6 mouse cellular contexts compared by ENCODE assay signal in genomic region chr4:145594798-145595197, GRCm38 (mm10). TPM values are rescaled to one million over a fixed set of nuclear protein-coding genes. Genes with fewer than 3 reads are reported as not detected.
DNase-seq lines count a peak whose midpoint lies in the region; ATAC-seq and TF ChIP-seq lines count a peak whose summit lies in the region.
"Not testable (repeated sequence)": the region's sequence is repeated elsewhere in the genome, so short reads cannot be mapped to it uniquely, and the experiment has no call there.

No protein-coding gene starts in this region.

- H3K9me3 ChIP-seq in heart, embryonic 16.5 days (replicated peaks; ENCODE audit: control insufficient read depth, low read length); liver, embryonic 14.5 days (ENCODE audit: control insufficient read depth, low read length); neural tube, embryonic 12.5 days: not testable (repeated sequence)

- H3K9ac ChIP-seq in heart, embryonic 16.5 days (ENCODE audit: low read length); liver, embryonic 14.5 days (replicated peaks); neural tube, embryonic 12.5 days: not testable (repeated sequence)

- WGBS in heart, embryonic 16.5 days, result 84% methylated on average over 3 of the region's 4 CpGs
- WGBS in liver, embryonic 14.5 days (ENCODE audit: insufficient replicate concordance), result 70% methylated on average over 3 of the region's 4 CpGs
- WGBS in neural tube, embryonic 12.5 days, result 81% methylated on average over 4 of the region's 4 CpGs

- not testable (repeated sequence) for H3K36me3 ChIP-seq in heart, embryonic 16.5 days (ENCODE audit: control insufficient read depth, insufficient read depth); liver, embryonic 14.5 days (replicated peaks; ENCODE audit: control insufficient read depth, insufficient read depth, low read depth); neural tube, embryonic 12.5 days

- peak; percentile 92 for DNase-seq in heart, adult 11 months
- not testable (repeated sequence) for DNase-seq in liver, embryonic 14.5 days (ENCODE audit: low read depth in 3 of 3, low spot score in 3 of 3)

- not testable (repeated sequence) for H3K27ac ChIP-seq in heart, embryonic 16.5 days (ENCODE audit: low read length); liver, embryonic 14.5 days; neural tube, embryonic 12.5 days

- not testable (repeated sequence) for H3K4me1 ChIP-seq in heart, embryonic 16.5 days (ENCODE audit: control insufficient read depth, insufficient read depth, low read length); liver, embryonic 14.5 days (replicated peaks; ENCODE audit: control insufficient read depth in 2 of 2, insufficient read depth in 2 of 2, low read length in 1 of 2); neural tube, embryonic 12.5 days

- peak; percentile 14 for ATAC-seq in activated CD4-positive, CD25-positive, alpha-beta regulatory T cell, adult 4 months
- ATAC-seq in heart, embryonic 16.5 days (replicated peaks; ENCODE audit: extremely low read depth, insufficient read depth, low FRiP score), result peak; percentile 32
- peak; percentile 16 for ATAC-seq in inflammation-experienced regulatory T-cells, adult 6 months
- ATAC-seq in liver, embryonic 14.5 days (ENCODE audit: insufficient read depth), result 0 out of 2 replicates have a peak, but pooled peaks have one; percentile 37
- peak; percentile 29; the same call in 1 of the 2 replicates for ATAC-seq in neural tube, embryonic 12.5 days (ENCODE audit: low FRiP score, low read depth)

- H3K4me3 ChIP-seq in heart, embryonic 16.5 days (ENCODE audit: low read length); liver, embryonic 14.5 days (ENCODE audit: insufficient read depth in 1 of 2, low read depth in 2 of 2, low read length in 2 of 2); neural tube, embryonic 12.5 days: not testable (repeated sequence)

- not testable (repeated sequence) for H3K4me2 ChIP-seq in heart, embryonic 16.5 days (ENCODE audit: low read depth, low read length); liver, embryonic 14.5 days (ENCODE audit: low read depth); neural tube, embryonic 12.5 days (replicated peaks)

- not testable (repeated sequence) for H3K27me3 ChIP-seq in heart, embryonic 16.5 days (ENCODE audit: control insufficient read depth, insufficient read depth, low read length); liver, embryonic 14.5 days (ENCODE audit: control insufficient read depth, insufficient read depth, low read length); neural tube, embryonic 12.5 days (replicated peaks)

- TF ChIP-seq EP300 in liver, embryonic 14.5 days (IDR thresholded peaks at IDR 0.05; ENCODE audit: low read depth), result not testable (repeated sequence)

- TF ChIP-seq CTCF in liver, embryonic 14.5 days (IDR thresholded peaks at IDR 0.05; ENCODE audit: low read depth), result not testable (repeated sequence)

RNA-seq across cellular contexts. Expression of gene Gm13212, which starts 9.8 kb away (rescaled TPM):
- polyA plus RNA-seq in activated CD4-positive, CD25-positive, alpha-beta regulatory T cell, adult 4 months (2017; shearing (Covaris generic)), result 10 to 100 TPM; 12.1 to 15.2 TPM
- 3.7 and 5.0 TPM in 2 replicates for polyA plus RNA-seq in heart, embryonic 16.5 days (2015; fragmentation: Nextera tagmentation; extraction: Ambion mirVana)
- 10 to 100 TPM in 2 of 3 experiments, 1 to 10 TPM in 1; 8.8 to 13.2 (median 11.1) TPM for polyA plus RNA-seq in inflammation-experienced regulatory T-cells, adult 6 months (2017; shearing (Covaris generic))
- polyA plus RNA-seq in liver, embryonic 14.5 days (2012; rRNA removed), result 0.52 and 1.2 TPM in 2 replicates
- polyA plus RNA-seq in liver, embryonic 14.5 days (2014; fragmentation: Nextera tagmentation; extraction: Ambion mirVana), result 2.3 and 2.7 TPM in 2 replicates
- 0.46 and 1.1 TPM in 2 replicates for polyA plus RNA-seq in neural tube, embryonic 12.5 days (2016; fragmentation: Nextera tagmentation; extraction: Ambion mirVana)
